Comparison of ENCODE assay signal across 8 mouse cellular contexts in genomic region chr13:54073491-54073890, GRCm38 (mm10). TPM values are rescaled to one million over a fixed set of nuclear protein-coding genes. Genes with fewer than 3 reads are reported as not detected.
DNase-seq lines count a peak whose midpoint lies in the region; ATAC-seq and TF ChIP-seq lines count a peak whose summit lies in the region.

No protein-coding gene starts in this region.

- TF ChIP-seq EP300 in CH12.LX (IDR thresholded peaks at IDR 0.05; ENCODE audit: low read length) = no peak

- WGBS in heart, embryonic 13.5 days = 63% methylated on average over 2 of the region's 2 CpGs
- WGBS in hindbrain, embryonic 13.5 days = 84% methylated on average over 2 of the region's 2 CpGs
- 52% methylated on average over 2 of the region's 2 CpGs for WGBS in liver, embryonic 15.5 days (ENCODE audit: insufficient replicate concordance)

- H3K36me3 ChIP-seq in heart, embryonic 13.5 days = no peaks in the 10 kb centered on the region
- H3K36me3 ChIP-seq in CH12.LX (replicated peaks in 1 of 2; ENCODE audit: control insufficient read depth in 1 of 2, insufficient read depth in 1 of 2, low read length in 1 of 2) = peaks cover 12 to 38% of the 10 kb centered on the region in 2 experiments
- H3K36me3 ChIP-seq in hindbrain, embryonic 13.5 days = no peaks in the 10 kb centered on the region
- peaks cover 12% of the 10 kb centered on the region; the same call in 1 of the 2 replicates for H3K36me3 ChIP-seq in liver, embryonic 15.5 days (replicated peaks)

- 0 out of 2 replicates have a peak overlapping the region, but pooled peaks have one; percentile 91 for H3K9ac ChIP-seq in heart, embryonic 13.5 days
- no peak overlapping the region for H3K9ac ChIP-seq in CH12.LX (ENCODE audit: insufficient read depth, low read depth)
- no peak overlapping the region for H3K9ac ChIP-seq in hindbrain, embryonic 13.5 days
- H3K9ac ChIP-seq in liver, embryonic 15.5 days = no peak overlapping the region

- no peak for TF ChIP-seq POLR2A in CH12.LX (IDR thresholded peaks at IDR 0.05; ENCODE audit: low read depth, low read length)

- DNase-seq in heart, adult 8-10 months (ENCODE audit: low spot score) = no peak
- DNase-seq in CH12.LX (ENCODE audit: extremely low read depth) = peak; percentile 25
- DNase-seq in ovary, adult 18-20 months (ENCODE audit: low spot score) = no peak
- DNase-seq in urinary bladder, postnatal 10 days (ENCODE audit: low spot score) = no peak
- DNase-seq in left cerebral cortex, postnatal 10 days (ENCODE audit: extremely low spot score in 1 of 2, low spot score in 2 of 2) = no peak

- H3K27ac ChIP-seq in heart, embryonic 13.5 days (replicated peaks) = peak overlapping the region; percentile 77
- H3K27ac ChIP-seq in CH12.LX (ENCODE audit: insufficient read depth, low read depth) = no peak overlapping the region
- no peak overlapping the region for H3K27ac ChIP-seq in hindbrain, embryonic 13.5 days
- peak overlapping the region; percentile 73 for H3K27ac ChIP-seq in liver, embryonic 15.5 days (replicated peaks)

- peak overlapping the region; percentile 84 for H3K4me2 ChIP-seq in heart, embryonic 13.5 days
- peak overlapping the region; percentile 98 for H3K4me2 ChIP-seq in CH12.LX (ENCODE audit: insufficient read depth, low read depth, poor library complexity, severe bottlenecking)
- peak overlapping the region; percentile 67; the same call in 1 of the 2 replicates for H3K4me2 ChIP-seq in hindbrain, embryonic 13.5 days
- peak overlapping the region; percentile 80 for H3K4me2 ChIP-seq in liver, embryonic 15.5 days

- intact Hi-C loops in left cerebral cortex, postnatal 10 days (cut with DNase I) = no loop called here

- in situ Hi-C loops in CH12.LX (cut with MboI; ENCODE audit: low pct_ligation_motif_present, low pct_unique_long_range_greater_than_20kb, low sequenced_read_pairs) = no loop called here

- dilution Hi-C loops in CH12.LX (cut with MboI; ENCODE audit: extremely low pct_ligation_motif_present, extremely low pct_unique_long_range_greater_than_20kb, low sequenced_read_pairs) = no loop called here

- ATAC-seq in heart, embryonic 13.5 days (ENCODE audit: extremely low read depth, insufficient number of reproducible peaks, low FRiP score, low TSS enrichment) = no peak
- ATAC-seq in hindbrain, embryonic 13.5 days (ENCODE audit: low FRiP score) = no peak
- ATAC-seq in liver, embryonic 15.5 days (ENCODE audit: insufficient read depth) = no peak

- no peaks in the 10 kb centered on the region for H3K27me3 ChIP-seq in heart, embryonic 13.5 days (replicated peaks)
- H3K27me3 ChIP-seq in CH12.LX (replicated peaks) = peaks cover 25% of the 10 kb centered on the region
- H3K27me3 ChIP-seq in hindbrain, embryonic 13.5 days = no peaks in the 10 kb centered on the region
- no peaks in the 10 kb centered on the region for H3K27me3 ChIP-seq in liver, embryonic 15.5 days

- no peak for TF ChIP-seq RAD21 in CH12.LX (IDR thresholded peaks at IDR 0.05; ENCODE audit: low read depth, low read length)

- peaks cover 42% of the 10 kb centered on the region for H3K4me1 ChIP-seq in heart, embryonic 13.5 days
- peaks cover 5 to 41% of the 10 kb centered on the region in 2 experiments for H3K4me1 ChIP-seq in CH12.LX (ENCODE audit: control insufficient read depth in 1 of 2, insufficient read depth in 2 of 2)
- peaks cover 17% of the 10 kb centered on the region for H3K4me1 ChIP-seq in hindbrain, embryonic 13.5 days (replicated peaks)
- H3K4me1 ChIP-seq in liver, embryonic 15.5 days (replicated peaks) = peaks cover 56% of the 10 kb centered on the region

- peaks cover 65% of the 10 kb centered on the region for H3K79me2 ChIP-seq in CH12.LX (replicated peaks; ENCODE audit: control insufficient read depth, extremely low read depth, insufficient read depth, poor library complexity, severe bottlenecking)

- no peak for TF ChIP-seq CTCF in CH12.LX (conservative IDR thresholded peaks at IDR 0.05 in 1 of 2, IDR thresholded peaks at IDR 0.05 in 1 of 2; ENCODE audit: low read depth in 2 of 2, low read length in 2 of 2)

- no peaks in the 10 kb centered on the region for H3K9me3 ChIP-seq in heart, embryonic 13.5 days
- H3K9me3 ChIP-seq in CH12.LX (replicated peaks; ENCODE audit: low read length) = no peaks in the 10 kb centered on the region
- H3K9me3 ChIP-seq in hindbrain, embryonic 13.5 days = no peaks in the 10 kb centered on the region
- H3K9me3 ChIP-seq in liver, embryonic 15.5 days (replicated peaks) = no peaks in the 10 kb centered on the region

- no peak overlapping the region for H3K4me3 ChIP-seq in heart, embryonic 13.5 days
- H3K4me3 ChIP-seq in CH12.LX (replicated peaks in 1 of 3; ENCODE audit: low read depth in 2 of 3, low read length in 2 of 3, poor library complexity in 1 of 3) = peak overlapping the region in 2 of 3 experiments; percentile 28 to 95
- no peak overlapping the region for H3K4me3 ChIP-seq in hindbrain, embryonic 13.5 days
- peak overlapping the region; percentile 85 for H3K4me3 ChIP-seq in liver, embryonic 15.5 days (replicated peaks)

TF ChIP-seq in CH12.LX, 34 proteins besides CTCF, POLR2A, EP300 and RAD21:
- TF ChIP-seq ZMIZ1 (IDR thresholded peaks at IDR 0.05; ENCODE audit: low read depth, low read length) (no peak), MAX (IDR thresholded peaks at IDR 0.05; ENCODE audit: low read length) (no peak), TBP (conservative IDR thresholded peaks at IDR 0.05; ENCODE audit: low read depth, low read length) (no peak), KAT2A (IDR thresholded peaks at IDR 0.05; ENCODE audit: insufficient replicate concordance, low read length) (no peak), E2F4 (IDR thresholded peaks at IDR 0.05; ENCODE audit: insufficient replicate concordance, low read depth, low read length) (no peak), USF2 (conservative IDR thresholded peaks at IDR 0.05; ENCODE audit: low read depth, low read length) (no peak)

RNA-seq across cellular contexts. Expression of gene Sfxn1, which starts 1.8 kb away (rescaled TPM):
- polyA plus RNA-seq in heart, embryonic 13.5 days (2015; fragmentation: Nextera tagmentation; extraction: Ambion mirVana) = 27.8 and 28.7 TPM in 2 replicates
- total RNA-seq in heart, adult 8-10 months (2022) = 1 to 10 TPM; 6.5 to 9.9 (median 8.4) TPM
- total RNA-seq in CH12.LX (2012; rRNA removed) (71.7 and 84.1 TPM in 2 replicates), CH12.LX (2014; rRNA removed) (97.1 and 98.0 TPM in 2 replicates)
- polyA plus RNA-seq in CH12.LX (2012; ENCODE audit: insufficient read length, low read depth) = 118 and 147 TPM in 2 replicates
- polyA plus RNA-seq in hindbrain, embryonic 13.5 days (2015; fragmentation: Nextera tagmentation; extraction: Ambion mirVana) = 77.3 and 81.4 TPM in 2 replicates
- 54.8 and 56.2 TPM in 2 replicates for polyA plus RNA-seq in liver, embryonic 15.5 days (2015; fragmentation: Nextera tagmentation; extraction: Ambion mirVana)
- total RNA-seq in left cerebral cortex, postnatal 10 days (2021) = 10 to 100 TPM; 68.2 to 68.6 TPM

RNA-seq across cellular contexts. Expression of gene Drd1, which starts 18.0 kb away (rescaled TPM):
- 0.04 and 0.12 TPM in 2 replicates for polyA plus RNA-seq in heart, embryonic 13.5 days (2015; fragmentation: Nextera tagmentation; extraction: Ambion mirVana)
- total RNA-seq in heart, adult 8-10 months (2022) = under 1 TPM; 0.17 to 0.53 (median 0.25) TPM
- total RNA-seq in CH12.LX (2012; rRNA removed) (not detected in 2 replicates), CH12.LX (2014; rRNA removed) (not detected in 2 replicates)
- polyA plus RNA-seq in CH12.LX (2012; ENCODE audit: insufficient read length, low read depth) = not detected in 2 replicates
- 1.2 and 1.5 TPM in 2 replicates for polyA plus RNA-seq in hindbrain, embryonic 13.5 days (2015; fragmentation: Nextera tagmentation; extraction: Ambion mirVana)
- not detected in 2 replicates for polyA plus RNA-seq in liver, embryonic 15.5 days (2015; fragmentation: Nextera tagmentation; extraction: Ambion mirVana)
- 10 to 100 TPM; 22.3 to 37.3 TPM for total RNA-seq in left cerebral cortex, postnatal 10 days (2021)

Comparison
In these comparisons a context has a peak if more than half of its experiments do, and no peak if none do; other contexts are left out.
1. H3K27ac ChIP-seq: peak in heart, embryonic 13.5 days (single experiment) and liver, embryonic 15.5 days (single experiment); none in CH12.LX (single experiment) and hindbrain, embryonic 13.5 days (single experiment).
2. H3K4me3 ChIP-seq: peak in CH12.LX (2 of 3) and liver, embryonic 15.5 days (single experiment); none in heart, embryonic 13.5 days (single experiment) and hindbrain, embryonic 13.5 days (single experiment).
3. Peak in every context shown above with its lines, with median percentiles within 50 percentile points of each other: H3K4me2 ChIP-seq.